Mouse (Mus musculus) cerebral cortex, adult 2 months (tissue): ENCODE results near the gene Wfdc11.

ENCODE experiments used
- WGBS: fragments of 180-500 bp; shearing (Covaris S2); methylation state at CpG from one replicate; pipeline ENCODE4 v1.1.7; 2018; 5-methylcytosine and 5-hydroxymethylcytosine counted together

Gene Wfdc11

GRCm38 (mm10) chr2:164641129-164641528 lies 32.8 kb downstream of the Wfdc11 start:
- WGBS: 59% methylated on average over 7 of the region's 7 CpGs

GRCm38 (mm10) chr2:164638696-164639095 lies 35.2 kb downstream of the Wfdc11 start, which contains the start of gene Wfdc16:
TSS of gene Wfdc16 (minus strand) at chr2:164638796.
- WGBS: 88% methylated on average over 3 of the region's 3 CpGs

- WGBS: 83% methylated on average over 9 of the region's 9 CpGs
Observed at GRCm38 (mm10) chr2:164635266-164635665, 38.6 kb downstream of the Wfdc11 start.

GRCm38 (mm10) chr2:164621775-164622174 lies 52.1 kb downstream of the Wfdc11 start:
- WGBS: 90% methylated on average over 4 of the region's 4 CpGs

GRCm38 (mm10) chr2:164619050-164619449 lies 54.8 kb downstream of the Wfdc11 start:
- 86% methylated on average over 5 of the region's 5 CpGs for WGBS

GRCm38 (mm10) chr2:164615386-164615785 lies 58.5 kb downstream of the Wfdc11 start:
- WGBS: 96% methylated on average over 3 of the region's 3 CpGs

GRCm38 (mm10) chr2:164613471-164613870 lies 60.4 kb downstream of the Wfdc11 start, which contains the start of the genes Wfdc6b and Wfdc8:
TSS of gene Wfdc6b (plus strand) at chr2:164613522.
TSS of gene Wfdc8 (minus strand) at chr2:164613626.
- WGBS: 64% methylated on average over 8 of the region's 8 CpGs
